Mouse (Mus musculus): ENCODE measurements around the gene Car3. TPM values are rescaled to one million over a fixed set of nuclear protein-coding genes. Genes with fewer than 3 reads are reported as not detected.

Gene Car3
- polyA plus RNA-seq, 1 experiment from 2014 or later = 7.5 TPM

Other genes starting within 250 kb of the Car3 start
- gene Car13, start 221.8 kb upstream of the Car3 start, polyA plus RNA-seq (2014; fragmentation: Nextera tagmentation; extraction: Ambion mirVana) = 3.5 and 4.5 TPM in 2 replicates
- gene Car1, start 55.1 kb upstream of the Car3 start, polyA plus RNA-seq (2014; fragmentation: Nextera tagmentation; extraction: Ambion mirVana) = 0.29 TPM in 1 of 2 replicates, not detected in the other
- 91.5 and 99.6 TPM in 2 replicates for gene Car2, start 22.8 kb downstream of the Car3 start, polyA plus RNA-seq (2014; fragmentation: Nextera tagmentation; extraction: Ambion mirVana)

Measured in embryonic facial prominence, embryonic 11.5 days (tissue).